Mouse (Mus musculus) erythroid progenitor cell, adult 5-6 weeks (primary cell): ENCODE measurements around the gene Pdgfc. TPM values are rescaled to one million over a fixed set of nuclear protein-coding genes. Genes with fewer than 3 reads are reported as not detected.

Experiments
- ATAC-seq: replicated peaks from 2 replicates; pipeline ENCODE4 v1.8.0; 2016; ENCODE audit warnings: moderate number of reproducible peaks, mild to moderate bottlenecking, moderate TSS enrichment, inconsistent platforms; ENCODE audit not compliant: poor library complexity, low FRiP score, severe bottlenecking
- total RNA-seq, 2 experiments: library from RNA; stranded (forward) in 1 of 2; stranded (reverse) in 1 of 2; fragments of 150-400 nt in 1 of 2; fragments of 186-747, 209-891 nt in 1 of 2; gene quantifications; 2 replicates each; pipeline versions ENCODE4 v1.2.3 to v1.2.4; 2015 to 2017; ENCODE audit warnings: low replicate concordance in 2 of 2

Pdgfc gene
- total RNA-seq, 2 experiments from 2014 or later, result 0.15 to 0.84 TPM

GRCm38 (mm10) chr3:81221682-81222081 lies 185.5 kb downstream of the Pdgfc start:
- no peak for ATAC-seq

GRCm38 (mm10) chr3:81228344-81228743 lies 192.1 kb downstream of the Pdgfc start:
- ATAC-seq, result no peak

DNA sequence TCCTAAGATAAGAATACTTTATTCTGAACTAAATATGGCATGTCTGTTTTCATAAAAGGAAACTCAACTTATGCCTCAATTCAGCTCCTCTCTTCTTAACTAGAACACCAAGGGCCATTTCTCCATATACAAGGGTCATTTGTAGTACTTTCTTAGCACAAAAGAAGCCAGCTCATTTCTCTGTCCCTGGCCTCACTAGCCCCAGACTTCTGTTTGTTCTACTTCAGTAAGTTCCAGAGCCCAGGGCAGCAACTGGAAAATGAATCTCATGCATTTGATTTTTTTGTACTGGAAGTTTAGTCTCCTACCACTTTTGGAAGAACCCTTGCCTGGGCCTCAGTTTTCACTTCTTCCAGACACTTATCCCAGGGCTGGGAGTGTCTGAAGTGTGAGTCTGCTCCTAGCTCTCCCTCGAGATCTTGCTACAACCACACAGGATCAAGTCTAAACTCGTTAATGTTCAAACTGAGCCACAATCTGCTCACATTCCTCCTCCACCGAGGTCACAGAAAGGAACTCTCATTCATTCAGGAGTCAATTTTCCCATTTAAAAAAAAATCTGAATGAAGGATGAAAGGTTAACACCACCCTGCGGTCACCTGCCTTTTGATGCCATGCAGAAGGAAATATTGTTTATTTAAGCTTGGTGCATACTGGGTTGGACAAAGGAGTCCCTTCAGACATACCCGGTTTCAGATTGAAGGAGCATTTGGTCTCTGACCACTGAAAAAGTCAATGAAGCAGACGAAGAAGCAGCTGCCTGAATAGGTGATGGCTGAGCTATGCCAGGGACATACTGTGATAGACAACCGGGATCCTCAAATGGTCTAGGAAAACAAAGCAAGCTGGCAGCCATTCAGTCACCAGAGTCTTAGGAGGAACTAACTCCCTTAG lies 206.7 kb downstream of the Pdgfc start:
- no peak for ATAC-seq

DNA sequence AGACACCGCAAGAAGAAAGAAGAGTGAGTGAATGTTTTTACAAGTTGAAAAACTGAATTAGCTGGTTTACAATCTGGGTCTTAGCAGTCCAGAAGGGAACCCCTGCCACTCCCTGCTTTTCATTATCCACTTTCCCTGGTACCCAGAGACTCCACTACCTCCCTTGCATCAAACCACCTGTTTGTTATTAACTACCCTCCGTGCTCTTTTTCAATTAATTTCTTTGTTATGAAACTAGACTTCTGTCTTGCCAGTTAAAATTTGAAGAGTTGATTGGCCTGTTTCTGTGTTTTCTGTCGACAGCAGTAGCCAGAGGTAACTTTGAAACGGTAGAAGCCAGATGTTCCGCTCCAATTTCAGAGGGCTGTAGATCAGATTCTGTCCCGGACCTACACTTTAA lies 207.4 kb downstream of the Pdgfc start:
- ATAC-seq, result no peak

DNA sequence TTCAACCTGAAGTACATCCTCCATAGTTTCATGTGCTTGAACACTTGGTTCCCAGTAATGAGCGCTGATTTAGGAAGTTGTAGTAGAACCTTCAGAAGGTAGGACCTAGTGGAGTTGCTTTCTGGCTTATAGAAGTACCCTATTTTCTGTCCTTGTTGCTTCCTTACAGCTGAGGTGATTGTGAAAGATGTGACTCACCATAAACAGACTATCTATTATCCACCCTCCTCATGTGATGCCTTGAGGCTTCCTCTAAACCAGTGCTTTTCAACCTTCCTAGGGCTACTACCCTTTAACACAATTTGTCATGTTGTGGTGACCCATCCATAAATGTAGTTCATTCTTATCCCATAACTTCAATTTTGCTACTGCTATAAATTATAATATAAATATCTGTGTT lies 226.6 kb downstream of the Pdgfc start:
- no peak for ATAC-seq

Other genes with a start within 250 kb of the Pdgfc start
- gene Gria2, start 233.6 kb upstream of the Pdgfc start, total RNA-seq (2015; ENCODE audit: low replicate concordance), result not detected in 2 replicates
- gene Gria2, start 233.6 kb upstream of the Pdgfc start, total RNA-seq (2017; ENCODE audit: low replicate concordance), result not detected in 2 replicates
- not detected in 2 replicates for gene Glrb, start 122.8 kb upstream of the Pdgfc start, total RNA-seq (2015; ENCODE audit: low replicate concordance)
- gene Glrb, start 122.8 kb upstream of the Pdgfc start, total RNA-seq (2017; ENCODE audit: low replicate concordance), result not detected in 2 replicates